Mouse (Mus musculus) heart, postnatal 0 days (tissue): ENCODE results near the gene Ep400. TPM values are rescaled to one million over a fixed set of nuclear protein-coding genes. Genes with fewer than 3 reads are reported as not detected.

Experiments
- ATAC-seq: fragments of 200-750 bp; cut with Nextera tagmentation; 2 replicates; pipeline ENCODE4 v1.8.0; 2017; ENCODE audit warnings: low read depth, moderate number of reproducible peaks, moderate library complexity; ENCODE audit not compliant: insufficient read depth
- DNase-seq: peaks from one replicate; pipeline ENCODE4 v3.0.0-alpha.2; 2016; ENCODE audit warnings: low spot score
- H3K27ac ChIP-seq: fragments of 300-500 bp; sonication (generic); 2 replicates; pipeline ENCODE4 v1.5.1; 2014; ENCODE audit warnings: low read depth, mild to moderate bottlenecking
- H3K27me3 ChIP-seq: fragments of 300-500 bp; sonication (generic); 2 replicates; pipeline ENCODE4 v1.6.1; 2014; ENCODE audit warnings: low read length, mixed read lengths; ENCODE audit not compliant: control insufficient read depth, insufficient read depth
- H3K36me3 ChIP-seq: fragments of 300-500 bp; sonication (generic); replicated peaks from 2 replicates; pipeline ENCODE4 v1.6.1; 2014; ENCODE audit warnings: low read length, mixed read lengths; ENCODE audit not compliant: control insufficient read depth, insufficient read depth
- H3K4me1 ChIP-seq: fragments of 300-500 bp; sonication (generic); 2 replicates; pipeline ENCODE4 v1.6.1; 2014; ENCODE audit warnings: antibody characterized with exemption; ENCODE audit not compliant: control insufficient read depth, insufficient read depth
- H3K4me2 ChIP-seq: fragments of 300-500 bp; sonication (generic); 2 replicates; pipeline ENCODE4 v1.6.1; 2014; ENCODE audit warnings: low read depth, mild to moderate bottlenecking, low read length, moderate library complexity
- H3K4me3 ChIP-seq: fragments of 300-500 bp; sonication (generic); 2 replicates; pipeline ENCODE4 v1.5.1; 2014; ENCODE audit warnings: low read depth, low read length
- H3K9ac ChIP-seq: fragments of 300-500 bp; sonication (generic); replicated peaks from 2 replicates; pipeline ENCODE4 v1.6.1; 2014; ENCODE audit warnings: low read depth, low read length, mixed read lengths
- H3K9me3 ChIP-seq: fragments of 300-500 bp; sonication (generic); replicated peaks from 2 replicates; pipeline ENCODE4 v1.6.1; 2016; ENCODE audit warnings: low read length; ENCODE audit not compliant: control insufficient read depth
- CTCF ChIP-seq: IDR thresholded peaks from 2 replicates; pipeline ENCODE4 v1.5.1; 2016; ENCODE audit warnings: antibody characterized with exemption, control low read depth, low read depth
- EP300 ChIP-seq: IDR thresholded peaks from 2 replicates; pipeline ENCODE4 v1.6.1; 2016; ENCODE audit warnings: antibody characterized with exemption, low read depth
- WGBS: fragments of 180-500 bp; shearing (Covaris S2); extraction: QIAGEN DNeasy Blood & Tissue Kit; methylation state at CpG from one replicate; pipeline ENCODE4 v1.1.7; 2014; 5-methylcytosine and 5-hydroxymethylcytosine counted together
- polyA plus RNA-seq: library from polyadenylated mRNA; unstranded; fragments of >200 nt; fragmentation: Nextera tagmentation; extraction: Ambion mirVana; gene quantifications from 2 replicates; pipeline ENCODE4 v1.2.1, GENCODE M21; 2015
- total RNA-seq: library from RNA; depleted of rRNA; stranded (reverse); fragments of >200 nt; gene quantifications from 2 replicates; pipeline ENCODE4 v1.2.3, GENCODE M21; 2014; ENCODE audit warnings: low replicate concordance; rRNA removed

Gene Ep400
- total RNA-seq (21.9 and 43.1 TPM in 2 replicates), polyA plus RNA-seq (10.2 and 12.7 TPM in 2 replicates)

DNA sequence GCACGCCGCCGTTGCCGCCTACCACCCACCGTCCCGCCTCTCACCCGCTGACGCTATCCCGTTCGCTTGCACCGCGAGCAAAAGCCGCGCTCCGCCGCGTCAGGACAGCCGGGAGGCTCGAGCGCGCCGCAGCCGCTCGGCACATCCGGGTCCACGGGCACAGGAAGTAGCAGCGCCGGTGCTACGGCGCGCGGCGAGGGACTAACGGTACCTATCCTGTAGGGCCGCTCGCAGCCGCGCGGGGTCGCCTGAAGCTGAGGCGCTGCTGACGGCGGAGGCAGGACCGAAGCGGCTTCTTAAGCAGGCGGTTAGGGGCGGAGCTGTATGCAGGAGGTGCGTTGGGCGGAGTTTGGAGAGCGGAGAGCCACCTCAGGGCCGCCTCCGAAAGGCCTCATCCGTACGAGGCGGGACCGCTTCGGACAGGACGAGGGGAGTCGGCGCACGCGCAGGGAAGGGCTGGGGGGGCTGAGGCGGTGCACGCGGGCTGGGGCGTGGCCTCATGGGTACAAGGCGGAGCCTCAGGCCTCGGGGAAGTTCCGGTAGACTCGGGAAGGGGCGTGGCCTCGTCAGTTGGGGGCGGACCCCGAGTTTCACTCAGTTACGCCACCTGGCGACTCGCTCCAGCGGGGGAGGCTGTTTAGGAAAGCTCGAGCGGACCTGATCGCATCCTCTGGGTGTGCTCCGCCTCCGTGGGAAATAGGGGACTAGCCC is at the start of gene Ep400:
Gene Ep400, minus strand, starts transcription at position 270 of the 711 bp plus-strand sequence.
- Histone ChIP-seq H3K9ac (peak within 1 kb of the TSS; percentile 78), H3K27me3 (no peaks in the 10 kb centered on the region), H3K4me1 (peaks cover 12% of the 10 kb centered on the region), H3K9me3 (no peaks in the 10 kb centered on the region), H3K4me2 (peak within 1 kb of the TSS; percentile 80), H3K27ac (peak within 1 kb of the TSS; percentile 93), H3K4me3 (peak within 1 kb of the TSS; percentile 87), H3K36me3 (peaks cover 29% of the 10 kb centered on the region)
- WGBS = under 1% methylated on average over 81 of the region's 83 CpGs
- TF ChIP-seq CTCF (peak; percentile 73), EP300 (peak; percentile 37; the same call in 1 of the 2 replicates)
- ATAC-seq (peak; percentile 97), DNase-seq (peak; percentile 100)

DNA sequence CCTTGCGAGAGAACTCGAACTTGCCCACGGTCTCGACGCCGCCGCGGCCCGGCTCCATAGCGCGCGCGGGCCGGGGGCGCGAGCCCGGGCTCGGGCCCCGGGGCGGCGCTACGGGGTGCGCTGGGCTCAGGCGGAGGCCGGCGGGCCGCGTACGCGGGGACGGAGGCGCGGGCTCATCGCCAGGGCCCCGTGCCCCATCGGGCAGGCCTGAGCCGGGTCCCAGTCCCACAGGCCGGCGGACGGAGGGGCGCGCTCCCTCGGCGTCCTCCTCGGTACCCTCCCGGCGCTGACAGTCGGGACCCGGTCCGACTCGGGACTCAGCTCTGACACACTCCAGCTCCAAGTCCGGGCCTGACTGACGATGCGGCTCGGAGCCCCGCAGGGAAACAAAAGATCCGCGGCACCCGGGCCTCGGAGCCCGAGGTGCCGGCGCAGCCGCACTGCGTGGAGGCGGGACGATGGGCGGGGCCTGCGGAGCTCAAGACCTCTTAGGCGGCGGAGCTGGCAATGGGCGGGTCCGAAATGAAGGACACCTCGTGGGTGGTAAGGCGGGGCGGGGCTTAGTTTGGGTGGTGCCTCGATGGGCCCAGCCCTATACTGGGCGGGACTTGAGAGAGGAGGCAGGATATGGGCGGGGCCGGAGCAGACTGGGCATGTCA is 39.3 kb upstream of the Ep400 start, which contains the start of gene Ulk1:
Gene Ulk1, minus strand, starts transcription at position 431 of the 659 bp plus-strand sequence.
- peak within 1 kb of the TSS; percentile 98 for H3K4me3 ChIP-seq
- under 1% methylated on average over 64 of the region's 80 CpGs for WGBS
- H3K27me3 ChIP-seq = no peaks in the 10 kb centered on the region
- no peaks in the 10 kb centered on the region for H3K9me3 ChIP-seq
- H3K4me2 ChIP-seq = peak within 1 kb of the TSS; percentile 99
- DNase-seq (peak; percentile 98), ATAC-seq (peak; percentile 96)
- TF ChIP-seq EP300 (no peak), CTCF (no peak)
- peaks cover 24% of the 10 kb centered on the region for H3K4me1 ChIP-seq
- peak within 1 kb of the TSS; percentile 92 for H3K27ac ChIP-seq
- no peaks in the 10 kb centered on the region for H3K36me3 ChIP-seq
- peak within 1 kb of the TSS; percentile 99 for H3K9ac ChIP-seq

DNA sequence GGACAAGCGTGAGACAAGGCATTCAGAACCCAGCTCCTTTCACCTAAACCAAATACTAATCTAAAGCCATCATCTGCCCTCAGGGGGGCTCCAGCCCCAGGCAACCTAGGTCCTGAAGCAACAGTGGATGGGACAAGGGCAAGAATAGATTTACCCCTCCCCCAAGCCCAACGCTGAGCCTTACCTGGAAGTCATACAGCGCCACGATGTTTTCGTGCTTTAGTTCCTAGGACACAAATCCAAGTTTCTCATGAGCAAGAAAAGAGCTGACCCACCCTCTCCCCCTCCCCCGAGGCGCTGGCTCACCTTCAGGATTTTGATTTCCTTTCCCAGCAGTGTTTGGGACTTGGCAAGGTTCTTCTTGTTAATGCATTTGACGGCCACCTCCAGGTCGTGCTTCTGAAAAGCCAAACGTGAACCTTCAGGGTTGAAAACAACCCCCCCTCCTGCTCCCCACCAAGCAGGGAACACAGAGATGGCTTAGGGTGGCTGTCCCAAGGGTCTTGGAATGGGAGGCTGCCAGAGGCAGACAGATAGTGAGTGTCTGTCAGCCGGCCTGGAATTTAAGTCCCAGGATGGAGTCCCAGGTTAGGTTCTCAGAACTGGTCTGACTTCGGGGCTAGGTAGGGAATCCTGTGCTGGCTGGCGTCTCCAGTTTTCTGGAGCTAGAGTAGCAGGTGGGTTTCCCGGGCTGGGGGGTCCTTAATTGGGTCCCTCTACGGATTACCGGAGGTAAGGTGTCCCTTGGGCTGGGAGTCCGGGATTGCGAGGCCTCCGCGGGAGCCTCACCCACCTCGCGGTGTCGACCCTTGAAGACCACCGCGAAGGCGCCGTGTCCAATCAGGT is 38.5 kb upstream of the Ep400 start:
- Histone ChIP-seq H3K4me1 (peaks cover 24% of the 10 kb centered on the region), H3K27ac (peak overlapping the region; percentile 92), H3K4me3 (peak overlapping the region; percentile 98), H3K27me3 (no peaks in the 10 kb centered on the region), H3K36me3 (no peaks in the 10 kb centered on the region), H3K4me2 (peak overlapping the region; percentile 99), H3K9me3 (no peaks in the 10 kb centered on the region), H3K9ac (peak overlapping the region; percentile 99)
- ATAC-seq (no peak), DNase-seq (no peak)
- WGBS = under 1% methylated on average over 27 of the region's 27 CpGs
- TF ChIP-seq CTCF (no peak), EP300 (no peak)

DNA sequence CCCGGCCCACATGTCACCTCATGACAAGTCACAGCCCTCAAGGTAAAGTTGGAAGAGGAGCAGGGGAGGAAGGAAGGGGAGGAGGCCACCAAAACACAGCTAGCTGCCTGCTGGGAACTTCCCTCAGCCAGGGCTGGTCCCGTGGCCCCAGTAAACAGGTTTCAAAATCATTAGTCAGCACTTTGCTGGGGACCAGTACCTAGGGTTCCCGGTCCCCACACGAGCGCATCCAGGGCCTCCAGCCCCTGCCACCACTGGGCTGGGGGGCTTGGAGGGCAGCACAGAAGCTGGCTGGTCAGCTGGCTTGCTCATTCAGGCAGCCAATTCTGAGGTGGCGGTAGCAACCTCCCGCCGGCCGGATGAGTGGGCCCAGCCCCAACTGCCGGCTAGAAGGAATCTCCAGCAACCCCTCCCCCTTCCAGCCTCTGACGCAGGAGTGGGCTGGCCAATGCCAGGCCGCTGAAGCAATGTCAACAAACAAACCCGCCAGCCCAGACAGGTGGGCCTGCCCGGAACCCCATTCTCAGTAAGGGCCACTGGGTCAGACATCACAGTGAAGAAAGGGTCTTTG is 37.6 kb upstream of the Ep400 start:
- TF ChIP-seq EP300 (no peak), CTCF (no peak)
- Histone ChIP-seq H3K27me3 (no peaks in the 10 kb centered on the region), H3K4me2 (peak overlapping the region; percentile 99), H3K9ac (peak overlapping the region; percentile 99), H3K27ac (peak overlapping the region; percentile 92), H3K9me3 (no peaks in the 10 kb centered on the region), H3K4me3 (peak overlapping the region; percentile 98), H3K4me1 (peaks cover 24% of the 10 kb centered on the region), H3K36me3 (no peaks in the 10 kb centered on the region)
- DNase-seq (peak; percentile 90), ATAC-seq (peak; percentile 59)
- WGBS = 3% methylated on average over 14 of the region's 14 CpGs

DNA sequence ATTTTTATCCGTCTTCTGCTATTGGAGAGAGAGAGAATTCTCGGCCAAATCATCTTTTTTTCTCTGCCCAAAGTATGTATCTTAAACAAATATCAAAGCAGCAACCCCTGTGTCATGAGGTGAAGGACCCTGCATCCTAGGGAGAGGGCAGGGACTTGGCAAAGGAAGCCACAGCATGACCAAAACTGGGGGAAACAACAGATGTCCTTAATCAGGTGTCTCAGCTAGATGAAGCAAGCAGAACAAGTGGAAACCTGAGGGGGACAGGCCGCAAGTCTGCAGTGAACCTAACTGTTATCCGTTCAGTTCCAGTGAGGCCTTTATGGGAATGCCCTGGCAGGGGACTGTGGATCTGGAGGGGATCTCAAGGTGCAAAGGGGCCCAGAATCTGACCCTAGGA is 36.9 kb upstream of the Ep400 start:
- WGBS = 74% methylated on average over 4 of the region's 4 CpGs
- H3K36me3 ChIP-seq = no peaks in the 10 kb centered on the region
- H3K4me3 ChIP-seq = peak overlapping the region; percentile 98; the same call in 1 of the 2 replicates
- H3K27me3 ChIP-seq = no peaks in the 10 kb centered on the region
- TF ChIP-seq CTCF (no peak), EP300 (no peak)
- peaks cover 27% of the 10 kb centered on the region for H3K4me1 ChIP-seq
- DNase-seq = no peak
- peak overlapping the region; percentile 99; the same call in 1 of the 2 replicates for H3K9ac ChIP-seq
- no peaks in the 10 kb centered on the region for H3K9me3 ChIP-seq
- H3K4me2 ChIP-seq = peak overlapping the region; percentile 99
- H3K27ac ChIP-seq = peak overlapping the region; percentile 92; the same call in 1 of the 2 replicates
- ATAC-seq = no peak
